Mouse (Mus musculus) testis, adult 2 months (tissue): ENCODE measurements around the gene Treh.

Source experiments
- CTCF ChIP-seq: fragments of 200-500 bp; IDR thresholded peaks from 2 replicates; pipeline ENCODE4 v1.5.1; 2012; ENCODE audit warnings: low read depth, mild to moderate bottlenecking, inconsistent platforms, low read length, moderate library complexity; ENCODE audit not compliant: control insufficient read depth, insufficient read depth, insufficient replicate concordance
- POLR2A ChIP-seq: fragments of 200-500 bp; IDR thresholded peaks from 2 replicates; pipeline ENCODE4 v1.6.1; 2012; ENCODE audit warnings: low read depth, mild to moderate bottlenecking, inconsistent platforms, low read length, moderate library complexity; ENCODE audit not compliant: control insufficient read depth

- TF ChIP-seq CTCF: no peak
- no peak for TF ChIP-seq POLR2A
Measured at GRCm38 (mm10) chr9:44713080-44713479, 40.0 kb downstream of the Treh start.
